In the genomic region with DNA sequence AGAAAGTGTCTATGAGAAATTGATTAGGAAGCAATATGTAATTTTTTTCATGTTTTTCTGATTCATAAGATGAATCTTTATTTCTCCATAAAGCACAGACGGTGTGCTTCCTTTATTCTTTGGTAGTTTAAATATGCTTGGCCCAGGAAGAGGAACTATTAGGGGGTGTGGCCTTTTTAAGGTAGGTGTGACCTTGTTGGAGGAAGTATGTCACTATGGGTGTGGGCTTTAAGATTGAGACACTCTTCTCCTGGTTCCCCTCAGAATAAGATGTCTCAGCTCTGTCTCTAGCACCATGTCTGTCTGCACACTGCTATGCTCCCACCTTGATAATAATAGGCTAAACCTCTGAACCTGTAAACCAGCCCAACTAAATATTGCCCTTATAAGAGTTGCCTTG, we compare ENCODE assay signal across 25 mouse cellular contexts. TPM values are rescaled to one million over a fixed set of nuclear protein-coding genes. Genes with fewer than 3 reads are reported as not detected.
DNase-seq lines count a peak whose midpoint lies in the region; ATAC-seq and TF ChIP-seq lines count a peak whose summit lies in the region.
"Had no signal": no experiment of that assay in that cellular context is flagged by ENCODE, and none has a peak within 500 bp of the region (broad histone marks: within the 10 kb centered on the region; RNA-seq: fewer than 3 reads in every experiment).

No protein-coding gene starts in this region.

- no peak for TF ChIP-seq CTCF in lung, adult 2 months (IDR thresholded peaks at IDR 0.05; ENCODE audit: insufficient read depth, low read length)
- no peak for TF ChIP-seq CTCF in CH12.LX (conservative IDR thresholded peaks at IDR 0.05 in 1 of 2, IDR thresholded peaks at IDR 0.05 in 1 of 2; ENCODE audit: low read depth in 2 of 2, low read length in 2 of 2)

- no peak for TF ChIP-seq EP300 in CH12.LX (IDR thresholded peaks at IDR 0.05; ENCODE audit: low read length)

- TF ChIP-seq RAD21 in CH12.LX (IDR thresholded peaks at IDR 0.05; ENCODE audit: low read depth, low read length) = no peak

- dilution Hi-C loops in CH12.LX (cut with MboI; ENCODE audit: extremely low pct_ligation_motif_present, extremely low pct_unique_long_range_greater_than_20kb, low sequenced_read_pairs) = no loop called here

- ATAC-seq in granulocyte monocyte progenitor cell, adult 5-6 weeks (replicated peaks; ENCODE audit: poor library complexity, severe bottlenecking) = peak; percentile 94
- peak; percentile 96 for ATAC-seq in monocyte, adult 5-6 weeks (replicated peaks; ENCODE audit: insufficient number of reproducible peaks, low FRiP score, low TSS enrichment, poor library complexity, severe bottlenecking)
- ATAC-seq: activated CD4-positive, CD25-positive, alpha-beta regulatory T cell, adult 4 months; forebrain, embryonic 14.5 days; forebrain, postnatal 0 days had no signal

- no peaks in the 10 kb centered on the region for H3K9me3 ChIP-seq in CH12.LX (replicated peaks; ENCODE audit: low read length)
- H3K9me3 ChIP-seq: embryonic facial prominence, embryonic 12.5 days; embryonic facial prominence, embryonic 15.5 days; hindbrain, embryonic 12.5 days; hindbrain, embryonic 15.5 days had no signal

- H3K4me1 ChIP-seq in lung, adult 2 months (ENCODE audit: control insufficient read depth, insufficient read depth, low read length) = no peaks in the 10 kb centered on the region
- H3K4me1 ChIP-seq in CH12.LX (ENCODE audit: control insufficient read depth in 1 of 2, insufficient read depth in 2 of 2) = peaks cover 0 to 3% of the 10 kb centered on the region in 2 experiments; a peak in 1 of 4 replicates
- H3K4me1 ChIP-seq: embryonic facial prominence, embryonic 12.5 days; embryonic facial prominence, embryonic 15.5 days; hindbrain, embryonic 12.5 days; hindbrain, embryonic 15.5 days had no signal

- H3K4me2 ChIP-seq in CH12.LX (ENCODE audit: insufficient read depth, low read depth, poor library complexity, severe bottlenecking) = no peak overlapping the region
- H3K4me2 ChIP-seq: embryonic facial prominence, embryonic 12.5 days; embryonic facial prominence, embryonic 15.5 days; heart, embryonic 11.5 days; hindbrain, embryonic 12.5 days; hindbrain, embryonic 15.5 days had no signal

- WGBS in lung, adult 2 months = 74% methylated on average over 1 of the region's 1 CpGs

- H3K27ac ChIP-seq in CH12.LX (ENCODE audit: insufficient read depth, low read depth) = no peak overlapping the region
- H3K27ac ChIP-seq: embryonic facial prominence, embryonic 12.5 days; embryonic facial prominence, embryonic 15.5 days; gastrocnemius, adult 2 months; hindbrain, embryonic 12.5 days; hindbrain, embryonic 15.5 days had no signal

- no peak overlapping the region for H3K9ac ChIP-seq in CH12.LX (ENCODE audit: insufficient read depth, low read depth)
- H3K9ac ChIP-seq: embryonic facial prominence, embryonic 12.5 days; embryonic facial prominence, embryonic 15.5 days; forebrain, postnatal 0 days; hindbrain, embryonic 12.5 days; hindbrain, embryonic 15.5 days had no signal

- in situ Hi-C loops in CH12.LX (cut with MboI; ENCODE audit: low pct_ligation_motif_present, low pct_unique_long_range_greater_than_20kb, low sequenced_read_pairs) = no loop called here

- DNase-seq in lung, postnatal 36 days = peak; percentile 40
- DNase-seq in lung, adult 2 months = no peak
- DNase-seq in CH12.LX (ENCODE audit: extremely low read depth) = peak; percentile 15
- DNase-seq in urinary bladder, adult 2 months (ENCODE audit: low spot score) = no peak
- DNase-seq in heart, adult 11 months = no peak
- no peak for DNase-seq in right cerebral cortex, postnatal 25 days
- DNase-seq: adrenal gland, adult 8-10 months; adrenal gland, postnatal 25 days; B cell, adult 2 months; cerebellum, adult 11-12 months; cerebellum, adult 8-10 months; cerebellum, postnatal 10 days; cerebellum, postnatal 36 days; forebrain, postnatal 0 days; gastrocnemius, adult 2 months; gastrocnemius, postnatal 14 days had no signal

- TF ChIP-seq POLR2A in lung, adult 2 months (IDR thresholded peaks at IDR 0.05; ENCODE audit: borderline replicate concordance, extremely low read depth, low read depth, low read length) = no peak
- TF ChIP-seq POLR2A in CH12.LX (IDR thresholded peaks at IDR 0.05; ENCODE audit: low read depth, low read length) = no peak

- no peaks in the 10 kb centered on the region for H3K27me3 ChIP-seq in CH12.LX (replicated peaks)
- H3K27me3 ChIP-seq: embryonic facial prominence, embryonic 12.5 days; embryonic facial prominence, embryonic 15.5 days; hindbrain, embryonic 12.5 days; hindbrain, embryonic 15.5 days had no signal

- H3K4me3 ChIP-seq in lung, adult 2 months (replicated peaks; ENCODE audit: extremely low read depth, low read depth, low read length) = no peak overlapping the region
- H3K4me3 ChIP-seq in CH12.LX (replicated peaks in 1 of 3; ENCODE audit: low read depth in 2 of 3, low read length in 2 of 3, poor library complexity in 1 of 3) = no peak overlapping the region
- H3K4me3 ChIP-seq: embryonic facial prominence, embryonic 12.5 days; embryonic facial prominence, embryonic 15.5 days; gastrocnemius, adult 2 months; hindbrain, embryonic 12.5 days; hindbrain, embryonic 15.5 days had no signal

- H3K36me3 ChIP-seq in CH12.LX (replicated peaks in 1 of 2; ENCODE audit: control insufficient read depth in 1 of 2, insufficient read depth in 1 of 2, low read length in 1 of 2) = peaks cover 0 to 7% of the 10 kb centered on the region in 2 experiments
- H3K36me3 ChIP-seq: embryonic facial prominence, embryonic 12.5 days; embryonic facial prominence, embryonic 15.5 days; hindbrain, embryonic 12.5 days; hindbrain, embryonic 15.5 days had no signal

- H3K79me2 ChIP-seq in CH12.LX (replicated peaks; ENCODE audit: control insufficient read depth, extremely low read depth, insufficient read depth, poor library complexity, severe bottlenecking) = no peaks in the 10 kb centered on the region

TF ChIP-seq in CH12.LX, 34 proteins besides CTCF, POLR2A, EP300 and RAD21:
- no peak for TF ChIP-seq ETS1 (conservative IDR thresholded peaks at IDR 0.05; ENCODE audit: low read depth, low read length)
- no peak for TF ChIP-seq USF1 (IDR thresholded peaks at IDR 0.05; ENCODE audit: low read depth, low read length)
- no peak for TF ChIP-seq POLR2AphosphoS2 (IDR thresholded peaks at IDR 0.05; ENCODE audit: low read depth, low read length)
- TF ChIP-seq MEF2A (IDR thresholded peaks at IDR 0.05; ENCODE audit: borderline replicate concordance, low read depth, low read length) = no peak
- no peak for TF ChIP-seq JUND (conservative IDR thresholded peaks at IDR 0.05; ENCODE audit: low read depth, low read length)
- no peak for TF ChIP-seq SIN3A (IDR thresholded peaks at IDR 0.05; ENCODE audit: low read length)
- TF ChIP-seq UBTF (IDR thresholded peaks at IDR 0.05; ENCODE audit: low read depth, low read length) = no peak
- no peak for TF ChIP-seq MAX (IDR thresholded peaks at IDR 0.05; ENCODE audit: low read length)
- no peak for TF ChIP-seq RCOR1 (conservative IDR thresholded peaks at IDR 0.05; ENCODE audit: low read depth, low read length)
- TF ChIP-seq ZMIZ1 (IDR thresholded peaks at IDR 0.05; ENCODE audit: low read depth, low read length) = no peak

RNA-seq across cellular contexts. Expression of a gene that starts 54.8 kb away (rescaled TPM):
- 2.0 and 2.3 TPM in 2 replicates for polyA plus RNA-seq in lung, adult 2 months (2012; rRNA removed)
- total RNA-seq in CH12.LX (2012; rRNA removed) (13.5 and 13.7 TPM in 2 replicates), CH12.LX (2014; rRNA removed) (15.2 and 16.8 TPM in 2 replicates)
- polyA plus RNA-seq in CH12.LX (2012; ENCODE audit: insufficient read length, low read depth) = 21.9 and 26.1 TPM in 2 replicates
- 23.6 and 25.7 TPM in 2 replicates for total RNA-seq in granulocyte monocyte progenitor cell, adult 5-6 weeks (2014; fragmentation: Nextera tagmentation)
- total RNA-seq in granulocyte monocyte progenitor cell, adult 5-6 weeks (2017) = 32.3 and 35.8 TPM in 2 replicates
- total RNA-seq in monocyte, adult 5-6 weeks (2017) = 81.2 to 113 TPM (median 90.3 TPM) in 3 replicates
- polyA plus RNA-seq in urinary bladder, adult 2 months (2012; rRNA removed) = 6.0 and 6.1 TPM in 2 replicates

Comparison
In these comparisons a context has a peak if more than half of its experiments do, and no peak if none do; other contexts are left out.
1. DNase-seq: peak in lung, postnatal 36 days (single experiment) and CH12.LX (single experiment); none in lung, adult 2 months (single experiment), urinary bladder, adult 2 months (single experiment), heart, adult 11 months (single experiment) and right cerebral cortex, postnatal 25 days (single experiment).